Mouse (Mus musculus) midbrain, postnatal 0 days (tissue): Measurements from ENCODE around the gene Rab43. TPM values are rescaled to one million over a fixed set of nuclear protein-coding genes. Genes with fewer than 3 reads are reported as not detected.

Experiments
- ATAC-seq: fragments of 200-750 bp; cut with Nextera tagmentation; 2 replicates; pipeline ENCODE4 v1.8.0; 2017; ENCODE audit warnings: moderate number of reproducible peaks, mild to moderate bottlenecking, moderate TSS enrichment, moderate library complexity; ENCODE audit not compliant: low FRiP score
- DNase-seq: peaks from one replicate; pipeline ENCODE4 v3.0.0-alpha.2; 2015; ENCODE audit warnings: low spot score
- H3K27ac ChIP-seq: fragments of 300-500 bp; sonication (generic); 2 replicates; pipeline ENCODE4 v1.5.1; 2014; ENCODE audit warnings: low read depth, mild to moderate bottlenecking, low read length, mixed read lengths
- H3K27me3 ChIP-seq: fragments of 300-500 bp; sonication (generic); 2 replicates; pipeline ENCODE4 v1.6.1; 2014; ENCODE audit warnings: low read length, control low read depth, mixed read lengths; ENCODE audit not compliant: insufficient read depth
- H3K36me3 ChIP-seq: fragments of 300-500 bp; sonication (generic); 2 replicates; pipeline ENCODE4 v1.6.1; 2014; ENCODE audit warnings: low read length, control low read depth, mixed read lengths; ENCODE audit not compliant: insufficient read depth
- H3K4me1 ChIP-seq: fragments of 300-500 bp; sonication (generic); 2 replicates; pipeline ENCODE4 v1.6.1; 2014; ENCODE audit warnings: mild to moderate bottlenecking, control low read depth, antibody characterized with exemption, low read length, mixed read lengths; ENCODE audit not compliant: insufficient read depth
- H3K4me2 ChIP-seq: fragments of 300-500 bp; sonication (generic); 2 replicates; pipeline ENCODE4 v1.6.1; 2014; ENCODE audit warnings: low read depth, mild to moderate bottlenecking, low read length, mixed read lengths; ENCODE audit not compliant: poor library complexity, severe bottlenecking
- H3K4me3 ChIP-seq: fragments of 300-500 bp; sonication (generic); 2 replicates; pipeline ENCODE4 v1.5.1; 2014; ENCODE audit warnings: low read depth, mild to moderate bottlenecking, low read length, moderate library complexity
- H3K9ac ChIP-seq: fragments of 300-500 bp; sonication (generic); replicated peaks from 2 replicates; pipeline ENCODE4 v1.6.1; 2014; ENCODE audit warnings: mild to moderate bottlenecking, low read length, moderate library complexity, mixed read lengths; ENCODE audit not compliant: poor library complexity, severe bottlenecking
- H3K9me3 ChIP-seq: fragments of 300-500 bp; sonication (generic); 2 replicates; pipeline ENCODE4 v1.6.1; 2016; ENCODE audit warnings: low read length, control low read depth
- CTCF ChIP-seq: IDR thresholded peaks from 2 replicates; pipeline ENCODE4 v1.5.1; 2016; ENCODE audit warnings: antibody characterized with exemption, mild to moderate bottlenecking
- WGBS: fragments of 180-500 bp; shearing (Covaris S2); extraction: QIAGEN DNeasy Blood & Tissue Kit; methylation state at CpG from one replicate; pipeline ENCODE4 v1.1.7; 2014; 5-methylcytosine and 5-hydroxymethylcytosine counted together
- polyA plus RNA-seq: library from polyadenylated mRNA; unstranded; fragments of >200 nt; fragmentation: Nextera tagmentation; extraction: Ambion mirVana; gene quantifications from 2 replicates; pipeline ENCODE4 v1.2.1, GENCODE M21; 2015
- total RNA-seq: library from RNA; depleted of rRNA; stranded (reverse); fragments of >200 nt; gene quantifications from 2 replicates; pipeline ENCODE4 v1.2.3, GENCODE M21; 2014

Rab43 gene
- total and polyA plus RNA-seq, 2 experiments from 2014 or later = 9.9 to 31.6 TPM

DNA sequence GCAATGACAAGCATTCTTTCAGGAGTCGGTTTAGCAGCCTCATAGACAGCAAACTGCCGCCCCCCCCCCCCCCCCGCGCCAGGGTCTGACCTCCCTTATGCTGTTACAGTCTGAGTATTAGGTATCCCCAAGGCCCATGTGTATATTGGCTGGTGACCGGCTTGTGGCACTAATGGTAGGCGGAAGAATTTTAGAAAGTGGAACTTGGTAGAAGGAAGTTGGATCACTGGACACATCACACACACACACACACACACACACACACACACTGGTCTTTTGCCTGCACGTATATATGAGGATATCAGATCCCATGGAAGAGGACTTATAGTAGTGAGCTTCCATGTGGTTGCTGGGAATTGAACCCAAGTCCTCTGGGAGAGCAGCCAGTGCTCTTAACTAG is 9.5 kb downstream of the Rab43 start:
- H3K4me3 ChIP-seq = no peak overlapping the region
- no peak overlapping the region for H3K27ac ChIP-seq
- 85% methylated on average over 7 of the region's 7 CpGs for WGBS
- ATAC-seq (no peak), DNase-seq (no peak)
- no peaks in the 10 kb centered on the region for H3K36me3 ChIP-seq
- TF ChIP-seq CTCF = no peak
- H3K9me3 ChIP-seq = no peaks in the 10 kb centered on the region
- no peaks in the 10 kb centered on the region for H3K27me3 ChIP-seq
- H3K4me1 ChIP-seq = no peaks in the 10 kb centered on the region
- H3K4me2 ChIP-seq = no peak overlapping the region
- no peak overlapping the region for H3K9ac ChIP-seq

DNA sequence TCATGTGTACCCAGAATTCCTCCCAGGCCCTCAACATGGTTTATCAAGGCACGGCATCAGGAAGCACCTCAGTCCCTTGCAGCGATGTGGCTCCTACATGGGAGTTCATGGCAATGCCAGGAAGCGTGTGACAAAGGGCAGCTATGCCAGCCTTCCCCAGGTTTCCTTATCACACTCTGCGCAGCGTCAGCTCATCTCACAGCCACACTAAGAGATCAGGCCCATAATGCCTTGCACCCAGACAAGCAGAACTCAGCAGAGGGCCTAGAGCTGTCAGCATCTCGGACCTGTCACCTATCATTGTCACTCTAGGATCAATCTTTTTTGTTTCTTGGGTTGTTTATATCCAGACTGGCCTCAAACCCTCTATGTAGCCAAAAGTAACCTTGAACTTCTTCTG is 12.4 kb downstream of the Rab43 start:
- H3K27me3 ChIP-seq = no peaks in the 10 kb centered on the region
- H3K36me3 ChIP-seq = no peaks in the 10 kb centered on the region
- DNase-seq = no peak
- 90% methylated on average over 6 of the region's 6 CpGs for whole genome bisulfite sequencing
- no peaks in the 10 kb centered on the region for H3K4me1 ChIP-seq
- no peaks in the 10 kb centered on the region for H3K9me3 ChIP-seq
- no peak overlapping the region for H3K4me2 ChIP-seq
- H3K27ac ChIP-seq = no peak overlapping the region
- no peak overlapping the region for H3K9ac ChIP-seq
- ATAC-seq = no peak
- no peak overlapping the region for H3K4me3 ChIP-seq
- no peak for TF ChIP-seq CTCF

DNA sequence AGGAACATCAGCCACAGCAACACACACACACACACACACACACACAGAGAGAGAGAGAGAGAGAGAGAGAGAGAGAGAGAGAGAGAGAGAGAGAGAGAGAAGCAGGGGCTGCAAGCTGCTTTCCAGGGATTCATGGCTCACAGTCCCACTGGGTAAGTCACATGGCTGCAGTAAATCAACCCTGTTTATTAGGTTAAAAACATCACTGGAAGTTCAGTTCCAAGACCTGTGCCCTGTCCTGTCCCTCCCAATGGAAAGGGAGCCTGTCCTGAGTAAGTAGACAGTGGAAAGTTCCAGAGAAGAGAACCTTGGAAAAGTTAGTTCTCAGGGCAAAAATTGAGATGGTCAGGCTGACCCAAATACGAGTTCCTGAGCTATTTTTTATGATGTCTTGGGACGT is 14.6 kb downstream of the Rab43 start:
- no peak overlapping the region for H3K4me2 ChIP-seq
- H3K9ac ChIP-seq = no peak overlapping the region
- H3K27me3 ChIP-seq = no peaks in the 10 kb centered on the region
- no peak for DNase-seq
- no peak overlapping the region for H3K4me3 ChIP-seq
- no peak overlapping the region for H3K27ac ChIP-seq
- WGBS = 57% methylated on average over 2 of the region's 2 CpGs
- H3K4me1 ChIP-seq = no peaks in the 10 kb centered on the region
- no peak for TF ChIP-seq CTCF
- no peaks in the 10 kb centered on the region for H3K9me3 ChIP-seq
- peaks cover 7% of the 10 kb centered on the region for H3K36me3 ChIP-seq
- ATAC-seq = no peak

DNA sequence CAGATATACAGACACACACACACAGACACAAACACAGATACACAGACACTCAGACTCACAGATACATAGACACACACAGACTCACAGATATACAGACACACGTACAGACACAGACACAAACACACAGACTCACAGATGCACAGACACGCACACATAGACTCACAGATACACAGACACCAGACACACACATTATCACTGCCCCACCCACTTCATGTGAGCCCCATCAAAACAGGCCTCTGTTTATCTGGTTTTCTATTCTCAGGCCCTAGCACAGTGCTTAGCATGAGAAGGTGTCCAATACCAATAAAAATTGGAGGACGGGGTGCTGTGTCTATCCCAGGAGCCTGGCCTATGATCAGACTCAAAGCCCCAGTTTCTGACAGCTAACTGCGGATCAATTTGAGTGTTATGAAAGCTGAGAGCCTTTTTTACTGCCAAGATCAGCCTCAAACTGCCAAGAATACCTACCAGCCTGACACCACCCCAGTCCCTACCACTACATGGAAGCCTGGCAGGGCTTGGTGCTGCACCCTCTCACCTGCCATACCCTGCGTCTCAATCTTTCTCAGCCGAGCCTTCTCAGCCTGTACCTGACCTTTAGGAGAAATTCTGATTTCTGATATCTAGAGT is 15.6 kb downstream of the Rab43 start:
- H3K9ac ChIP-seq = no peak overlapping the region
- H3K4me3 ChIP-seq = no peak overlapping the region
- peaks cover 14% of the 10 kb centered on the region for H3K36me3 ChIP-seq
- TF ChIP-seq CTCF = no peak
- H3K27me3 ChIP-seq = no peaks in the 10 kb centered on the region
- H3K27ac ChIP-seq = no peak overlapping the region
- H3K9me3 ChIP-seq = no peaks in the 10 kb centered on the region
- H3K4me1 ChIP-seq = no peaks in the 10 kb centered on the region
- WGBS = 96% methylated on average over 6 of the region's 6 CpGs
- DNase-seq (no peak), ATAC-seq (no peak)
- H3K4me2 ChIP-seq = no peak overlapping the region

DNA sequence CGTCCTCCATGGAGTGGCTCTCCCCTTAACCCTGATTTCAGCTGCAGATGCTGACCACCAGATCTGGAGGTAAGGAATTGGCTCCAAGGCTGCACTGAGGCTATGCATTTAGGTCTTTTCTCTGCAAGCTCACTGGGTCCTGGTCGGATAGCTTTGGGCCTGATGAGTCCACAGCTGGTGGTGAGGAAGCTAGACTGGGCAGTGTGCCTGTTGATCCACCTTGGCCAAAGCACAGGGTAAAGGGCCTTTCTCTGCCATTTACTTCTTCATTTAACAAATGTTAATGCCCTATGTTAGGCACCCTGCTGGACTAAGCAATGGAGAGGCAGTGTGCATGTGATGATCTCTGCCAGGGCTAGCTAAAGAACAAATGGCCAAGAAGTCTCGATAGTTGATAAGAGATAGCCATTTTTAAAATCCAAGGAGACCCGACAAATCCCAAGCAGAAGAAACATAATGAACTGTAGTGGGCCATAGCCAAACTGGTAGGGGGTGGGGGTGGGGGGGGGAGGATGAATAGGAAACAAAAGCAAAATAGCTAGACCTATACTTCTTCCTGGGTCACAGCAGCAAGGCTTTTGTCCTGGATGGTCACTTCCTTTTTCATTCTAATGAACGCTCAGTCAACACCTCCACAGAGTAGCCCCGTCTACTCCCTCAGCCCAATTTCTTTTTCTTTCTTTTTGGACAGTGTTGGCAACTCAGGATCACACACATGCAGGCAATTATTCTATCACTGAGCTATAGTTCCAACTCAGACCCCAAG is 16.4 kb downstream of the Rab43 start:
- H3K9me3 ChIP-seq = no peaks in the 10 kb centered on the region
- H3K4me1 ChIP-seq = no peaks in the 10 kb centered on the region
- H3K36me3 ChIP-seq = peaks cover 21% of the 10 kb centered on the region
- no peak overlapping the region for H3K9ac ChIP-seq
- TF ChIP-seq CTCF = no peak
- 62% methylated on average over 6 of the region's 6 CpGs for WGBS
- ATAC-seq (no peak), DNase-seq (no peak)
- no peak overlapping the region for H3K27ac ChIP-seq
- no peak overlapping the region for H3K4me3 ChIP-seq
- H3K27me3 ChIP-seq = no peaks in the 10 kb centered on the region
- H3K4me2 ChIP-seq = no peak overlapping the region

DNA sequence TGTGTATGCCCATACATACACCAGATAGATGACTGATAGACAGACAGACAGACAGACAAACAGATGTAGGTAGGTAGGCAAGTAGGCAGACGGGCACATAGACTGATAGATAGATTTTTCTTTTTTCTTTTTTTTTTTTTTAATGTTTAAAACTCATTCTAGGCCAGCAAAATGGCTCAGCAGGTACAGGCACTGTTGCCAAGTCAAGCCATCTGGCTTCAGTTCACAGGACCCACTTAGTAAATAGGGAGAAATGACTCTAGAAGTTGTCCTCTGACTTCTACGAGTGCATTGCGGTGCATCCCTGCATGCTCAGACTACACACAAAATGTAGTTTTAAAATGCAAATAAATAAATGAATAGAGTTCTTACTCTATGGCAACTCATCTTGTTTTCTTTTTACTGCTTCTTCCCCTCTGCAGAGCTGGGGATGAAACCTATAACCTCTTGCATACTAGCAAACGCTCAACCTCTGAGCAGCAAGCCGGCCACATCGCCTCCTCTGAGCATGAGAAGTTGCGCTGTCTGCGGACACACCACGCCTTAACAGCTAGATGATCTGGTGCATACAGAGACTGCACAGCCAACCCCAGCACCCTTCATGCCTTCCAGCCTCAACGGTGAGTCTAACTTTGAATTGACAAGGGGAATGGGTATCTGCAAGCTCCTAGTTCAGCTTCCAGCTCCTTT is 18.0 kb downstream of the Rab43 start:
- Histone ChIP-seq H3K9ac (no peak overlapping the region), H3K36me3 (peaks cover 21% of the 10 kb centered on the region), H3K27me3 (no peaks in the 10 kb centered on the region), H3K9me3 (no peaks in the 10 kb centered on the region), H3K4me3 (no peak overlapping the region), H3K27ac (no peak overlapping the region), H3K4me1 (no peaks in the 10 kb centered on the region), H3K4me2 (no peak overlapping the region)
- WGBS = 93% methylated on average over 10 of the region's 10 CpGs
- DNase-seq = peak; percentile 27
- TF ChIP-seq CTCF = no peak
- ATAC-seq = no peak
